Mouse (Mus musculus): ENCODE measurements at regions not wholly inside any gene's neighbourhood (a gene's known extent, or its start where the extent isn't known, plus 50 kb on each side); places are given as distances from the start of the nearest gene placed in this dataset.

GRCm38 (mm10) chrX:17965375-17965774, 180.3 kb upstream of the Dusp21 start:
- no peak for DNase-seq

- DNase-seq, result no peak
These were observed 131.3 kb upstream of the Dusp21 start for GRCm38 (mm10) chrX:18014361-18014760.

- DNase-seq, result no peak
These were observed 97.0 kb upstream of the Dusp21 start for GRCm38 (mm10) chrX:18048621-18049020.

DNA sequence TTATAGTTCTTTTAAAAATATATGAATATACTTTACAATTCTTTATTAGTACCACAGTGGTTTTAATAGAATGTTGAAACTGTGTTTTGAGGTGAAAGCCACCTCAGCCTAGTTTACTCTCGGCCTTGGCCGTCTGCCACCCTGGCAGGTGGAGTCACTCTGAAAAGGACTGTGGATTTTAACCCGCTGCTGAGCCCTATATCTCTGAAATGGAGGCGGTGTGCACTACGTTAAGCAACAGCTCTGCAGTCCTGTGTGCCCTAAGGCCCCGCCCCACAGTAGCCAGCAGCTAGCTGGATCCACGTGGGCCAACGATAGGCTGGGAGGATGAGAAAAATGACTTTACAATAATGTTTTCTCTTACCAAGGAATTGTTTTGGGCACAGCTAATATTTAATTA, 64.2 kb upstream of the Dusp21 start:
- peak; percentile 1 for DNase-seq

DNA sequence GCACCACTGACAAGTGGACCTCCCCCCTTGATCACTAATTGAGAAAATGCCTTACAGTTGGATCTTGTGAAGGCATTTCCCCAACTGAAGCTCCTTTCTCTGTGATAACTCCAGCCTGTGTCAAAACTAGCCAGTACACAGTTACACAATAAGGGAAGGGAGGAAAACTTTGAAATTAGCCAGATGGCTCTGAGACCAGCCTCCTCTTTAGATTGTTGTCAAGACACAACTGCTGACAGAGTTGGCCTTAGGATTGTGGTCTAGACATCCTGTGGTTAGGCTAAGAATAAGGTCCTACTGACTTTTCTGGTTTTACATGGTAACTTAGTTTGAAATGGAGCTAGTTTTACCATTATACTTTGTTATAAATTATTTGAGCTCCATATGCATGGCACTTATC, 52.4 kb upstream of the Dusp21 start:
- no peak for DNase-seq

All from adrenal gland, postnatal 36 days (tissue).